In the genomic region with DNA sequence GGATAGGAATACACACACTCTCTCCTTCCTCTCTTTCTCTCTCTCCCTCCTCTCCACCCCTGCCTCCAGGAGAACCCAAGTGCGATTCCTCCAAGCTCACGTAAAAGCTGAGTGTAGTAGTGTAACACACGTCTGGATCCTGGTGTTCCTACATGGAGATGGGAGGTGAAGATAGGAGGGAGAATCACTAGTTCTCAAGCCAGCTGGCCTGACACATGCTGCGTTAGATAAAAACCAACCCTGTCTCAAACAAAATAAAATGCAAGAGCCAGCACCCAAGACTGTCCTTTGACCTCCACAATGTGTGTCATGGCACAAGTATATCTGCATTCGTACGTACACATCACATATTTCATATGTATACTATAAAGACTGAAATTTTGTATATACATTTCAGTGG, we compare ENCODE assay signal across 26 mouse cellular contexts. TPM values are rescaled to one million over a fixed set of nuclear protein-coding genes. Genes with fewer than 3 reads are reported as not detected.
DNase-seq lines count a peak whose midpoint lies in the region; ATAC-seq and TF ChIP-seq lines count a peak whose summit lies in the region.
"Had no signal": no experiment of that assay in that cellular context is flagged by ENCODE, and none has a peak within 500 bp of the region (broad histone marks: within the 10 kb centered on the region; RNA-seq: fewer than 3 reads in every experiment).

No protein-coding gene starts in this region.

- peaks cover 9% of the 10 kb centered on the region for H3K4me1 ChIP-seq in intestine, embryonic 16.5 days (ENCODE audit: control insufficient read depth, insufficient read depth, low read length)
- peaks cover 29 to 46% of the 10 kb centered on the region in 2 experiments for H3K4me1 ChIP-seq in liver, embryonic 14.5 days (replicated peaks; ENCODE audit: control insufficient read depth in 2 of 2, insufficient read depth in 2 of 2, low read length in 1 of 2)
- H3K4me1 ChIP-seq: embryonic facial prominence, embryonic 13.5 days; forebrain, embryonic 13.5 days; hindbrain, embryonic 12.5 days; lung, embryonic 15.5 days; neural tube, embryonic 12.5 days had no signal

- TF ChIP-seq CTCF in left cerebral cortex, adult 2 months (IDR thresholded peaks at IDR 0.05), result no peak
- no peak for TF ChIP-seq CTCF in liver, embryonic 14.5 days (IDR thresholded peaks at IDR 0.05; ENCODE audit: low read depth)

- no peak for DNase-seq in left cerebral cortex, adult 2 months (ENCODE audit: extremely low spot score in 1 of 2, low spot score in 2 of 2)
- no peak for DNase-seq in left cerebral cortex, adult 8-10 months (ENCODE audit: low spot score in 2 of 2)
- no peak for DNase-seq in liver, embryonic 14.5 days (ENCODE audit: low read depth in 3 of 3, low spot score in 3 of 3)
- no peak for DNase-seq in cerebellum, adult 11 months
- DNase-seq in yolk sac, embryonic 10.5 days (ENCODE audit: low spot score), result no peak
- DNase-seq in retina, postnatal 1 day, result no peak
- DNase-seq: adrenal gland, postnatal 14 days; cerebellum, adult 11-12 months; cerebellum, adult 9-11 months; gastrocnemius, postnatal 14 days; heart, postnatal 36 days; left cerebral cortex, postnatal 4 days; lung, postnatal 36 days; right cerebral cortex, postnatal 4 days; thymus, postnatal 14 days had no signal

- ATAC-seq in intestine, embryonic 16.5 days, result no peak
- peak; percentile 21; the same call in 1 of the 2 replicates for ATAC-seq in liver, embryonic 14.5 days (ENCODE audit: insufficient read depth)
- ATAC-seq: forebrain, embryonic 13.5 days; hindbrain, postnatal 0 days had no signal

- TF ChIP-seq EP300 in liver, embryonic 14.5 days (IDR thresholded peaks at IDR 0.05; ENCODE audit: low read depth), result peak; percentile 65

- H3K4me3 ChIP-seq in left cerebral cortex, adult 2 months, result no peak overlapping the region
- no peak overlapping the region for H3K4me3 ChIP-seq in intestine, embryonic 16.5 days (ENCODE audit: low read length)
- no peak overlapping the region for H3K4me3 ChIP-seq in liver, embryonic 14.5 days (ENCODE audit: insufficient read depth in 1 of 2, low read depth in 2 of 2, low read length in 2 of 2)
- H3K4me3 ChIP-seq: embryonic facial prominence, embryonic 13.5 days; forebrain, embryonic 13.5 days; heart, embryonic 15.5 days; hindbrain, embryonic 12.5 days; layer of hippocampus, adult 2 months; lung, embryonic 15.5 days; myocyte; neural tube, embryonic 12.5 days had no signal

- H3K9ac ChIP-seq in intestine, embryonic 16.5 days (ENCODE audit: low read depth, low read length), result no peak overlapping the region
- H3K9ac ChIP-seq in liver, embryonic 14.5 days (replicated peaks), result peak overlapping the region; percentile 47
- H3K9ac ChIP-seq: embryonic facial prominence, embryonic 13.5 days; forebrain, embryonic 13.5 days; heart, embryonic 15.5 days; hindbrain, embryonic 12.5 days; lung, embryonic 15.5 days; neural tube, embryonic 12.5 days had no signal

- H3K27me3 ChIP-seq in intestine, embryonic 16.5 days (replicated peaks; ENCODE audit: control insufficient read depth, insufficient read depth, low read length), result no peaks in the 10 kb centered on the region
- H3K27me3 ChIP-seq in liver, embryonic 14.5 days (ENCODE audit: control insufficient read depth, insufficient read depth, low read length), result no peaks in the 10 kb centered on the region
- H3K27me3 ChIP-seq: embryonic facial prominence, embryonic 13.5 days; forebrain, embryonic 13.5 days; heart, embryonic 15.5 days; hindbrain, embryonic 12.5 days; lung, embryonic 15.5 days; neural tube, embryonic 12.5 days had no signal

- H3K9me3 ChIP-seq in intestine, embryonic 16.5 days (ENCODE audit: control insufficient read depth, low read length), result peaks cover 3% of the 10 kb centered on the region; the same call in 1 of the 2 replicates
- no peaks in the 10 kb centered on the region; the same call in 1 of the 2 replicates for H3K9me3 ChIP-seq in liver, embryonic 14.5 days (ENCODE audit: control insufficient read depth, low read length)
- H3K9me3 ChIP-seq: embryonic facial prominence, embryonic 13.5 days; forebrain, embryonic 13.5 days; heart, embryonic 15.5 days; hindbrain, embryonic 12.5 days; lung, embryonic 15.5 days had no signal

- WGBS in intestine, embryonic 16.5 days, result 85% methylated on average over 6 of the region's 6 CpGs
- WGBS in liver, embryonic 14.5 days (ENCODE audit: insufficient replicate concordance), result 42% methylated on average over 6 of the region's 6 CpGs

- intact Hi-C loops in left cerebral cortex, adult 2 months (cut with DNase I), result no loop called here

- peaks cover 5% of the 10 kb centered on the region; the same call in 1 of the 2 replicates for H3K36me3 ChIP-seq in intestine, embryonic 16.5 days (ENCODE audit: control insufficient read depth, insufficient read depth, low read length)
- H3K36me3 ChIP-seq in liver, embryonic 14.5 days (replicated peaks; ENCODE audit: control insufficient read depth, insufficient read depth, low read depth), result no peaks in the 10 kb centered on the region; the same call in 1 of the 2 replicates

- peak overlapping the region; percentile 48; the same call in 1 of the 2 replicates for H3K27ac ChIP-seq in left cerebral cortex, adult 2 months
- H3K27ac ChIP-seq in intestine, embryonic 16.5 days (ENCODE audit: low read length), result peak overlapping the region; percentile 35; the same call in 1 of the 2 replicates
- peak overlapping the region; percentile 42; the same call in 1 of the 2 replicates for H3K27ac ChIP-seq in liver, embryonic 14.5 days
- H3K27ac ChIP-seq: embryonic facial prominence, embryonic 13.5 days; forebrain, embryonic 13.5 days; heart, embryonic 15.5 days; hindbrain, embryonic 12.5 days; hindbrain, postnatal 0 days; layer of hippocampus, adult 2 months; lung, embryonic 15.5 days; neural tube, embryonic 12.5 days had no signal

- no peak overlapping the region for H3K4me2 ChIP-seq in intestine, embryonic 16.5 days (ENCODE audit: low read depth, low read length)
- H3K4me2 ChIP-seq in liver, embryonic 14.5 days (ENCODE audit: low read depth), result peak overlapping the region; percentile 64
- H3K4me2 ChIP-seq: embryonic facial prominence, embryonic 13.5 days; forebrain, embryonic 13.5 days; heart, embryonic 15.5 days; hindbrain, embryonic 12.5 days; lung, embryonic 15.5 days; midbrain, embryonic 11.5 days; neural tube, embryonic 12.5 days had no signal

RNA-seq across cellular contexts. Expression of a gene that starts 15.0 kb away (rescaled TPM):
- 10 to 100 TPM; 39.8 to 48.9 TPM for total RNA-seq in left cerebral cortex, adult 2 months (2021)
- 10 to 100 TPM; 42.5 to 47.9 (median 45.1) TPM for total RNA-seq in left cerebral cortex, adult 8-10 months (2022)
- 66.9 and 71.9 TPM in 2 replicates for polyA plus RNA-seq in intestine, embryonic 16.5 days (2015; fragmentation: Nextera tagmentation; extraction: Ambion mirVana)
- 12.6 and 12.9 TPM in 2 replicates for polyA plus RNA-seq in liver, embryonic 14.5 days (2012; rRNA removed)
- polyA plus RNA-seq in liver, embryonic 14.5 days (2014; fragmentation: Nextera tagmentation; extraction: Ambion mirVana), result 23.7 and 24.2 TPM in 2 replicates

RNA-seq across cellular contexts. Expression of a gene that starts 39.2 kb away (rescaled TPM):
- total RNA-seq in left cerebral cortex, adult 2 months (2021), result 10 to 100 TPM; 65.9 to 75.4 TPM
- 10 to 100 TPM; 56.8 to 64.8 (median 62.6) TPM for total RNA-seq in left cerebral cortex, adult 8-10 months (2022)
- polyA plus RNA-seq in intestine, embryonic 16.5 days (2015; fragmentation: Nextera tagmentation; extraction: Ambion mirVana), result 2.3 and 2.7 TPM in 2 replicates
- 2.9 and 3.5 TPM in 2 replicates for polyA plus RNA-seq in liver, embryonic 14.5 days (2012; rRNA removed)
- polyA plus RNA-seq in liver, embryonic 14.5 days (2014; fragmentation: Nextera tagmentation; extraction: Ambion mirVana), result 2.4 and 2.7 TPM in 2 replicates
